Mouse (Mus musculus) midbrain, embryonic 12.5 days (tissue): ENCODE results near the gene Herc3. TPM values are rescaled to one million over a fixed set of nuclear protein-coding genes. Genes with fewer than 3 reads are reported as not detected.

Source experiments
- ATAC-seq: fragments of 200-750 bp; cut with Nextera tagmentation; 2 replicates; pipeline ENCODE4 v1.8.0; 2017; ENCODE audit warnings: low read depth, moderate TSS enrichment, moderate library complexity; ENCODE audit not compliant: low FRiP score
- H3K27ac ChIP-seq: fragments of 300-500 bp; sonication (generic); replicated peaks from 2 replicates; pipeline ENCODE4 v1.5.1; 2016; ENCODE audit warnings: mild to moderate bottlenecking
- H3K27me3 ChIP-seq: fragments of 300-500 bp; sonication (generic); 2 replicates; pipeline ENCODE4 v1.6.1; 2016; ENCODE audit warnings: mild to moderate bottlenecking
- H3K36me3 ChIP-seq: fragments of 300-500 bp; sonication (generic); 2 replicates; pipeline ENCODE4 v1.6.1; 2016
- H3K4me1 ChIP-seq: fragments of 300-500 bp; sonication (generic); 2 replicates; pipeline ENCODE4 v1.6.1; 2016
- H3K4me2 ChIP-seq: fragments of 300-500 bp; sonication (generic); replicated peaks from 2 replicates; pipeline ENCODE4 v1.6.1; 2016; ENCODE audit warnings: mild to moderate bottlenecking, moderate library complexity
- H3K4me3 ChIP-seq: fragments of 300-500 bp; sonication (generic); 2 replicates; pipeline ENCODE4 v1.5.1; 2016; ENCODE audit warnings: mild to moderate bottlenecking
- H3K9ac ChIP-seq: fragments of 300-500 bp; sonication (generic); replicated peaks from 2 replicates; pipeline ENCODE4 v1.6.1; 2016; ENCODE audit warnings: mild to moderate bottlenecking, moderate library complexity
- H3K9me3 ChIP-seq: fragments of 300-500 bp; sonication (generic); 2 replicates; pipeline ENCODE4 v1.6.1; 2016; ENCODE audit warnings: mild to moderate bottlenecking
- WGBS: fragments of 180-500 bp; shearing (Covaris S2); methylation state at CpG from one replicate; pipeline ENCODE4 v1.1.7; 2016; 5-methylcytosine and 5-hydroxymethylcytosine counted together
- polyA plus RNA-seq: library from polyadenylated mRNA; unstranded; fragments of >200 nt; fragmentation: Nextera tagmentation; extraction: Ambion mirVana; gene quantifications from 2 replicates; pipeline ENCODE4 v1.2.1, GENCODE M21; 2016

Herc3 gene
- polyA plus RNA-seq, 1 experiment from 2014 or later, result 15.9 TPM

DNA sequence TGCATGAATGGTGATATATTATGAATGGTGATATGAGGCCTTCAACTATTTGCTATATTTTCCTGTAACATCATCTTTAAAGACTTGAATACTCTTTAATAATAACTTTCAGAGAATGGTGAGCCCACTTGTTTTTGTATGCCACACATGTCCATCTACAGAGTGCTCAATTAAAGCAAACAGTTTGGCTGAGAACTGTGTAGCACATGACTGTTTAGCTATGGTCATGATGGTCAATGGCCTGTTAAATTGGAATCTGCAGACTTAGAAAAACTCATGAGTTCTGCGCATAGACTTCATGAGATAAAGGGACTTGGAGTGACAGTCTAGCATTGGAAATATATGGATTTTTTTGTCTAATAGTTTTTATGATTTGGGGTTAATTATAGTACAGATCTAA is 119.1 kb downstream of the Herc3 start:
- H3K4me1 ChIP-seq, result no peaks in the 10 kb centered on the region
- H3K27me3 ChIP-seq, result no peaks in the 10 kb centered on the region
- no peak for ATAC-seq
- WGBS, result 95% methylated on average over 1 of the region's 1 CpGs
- no peak overlapping the region for H3K4me3 ChIP-seq
- no peak overlapping the region for H3K27ac ChIP-seq
- no peak overlapping the region for H3K9ac ChIP-seq
- H3K4me2 ChIP-seq, result no peak overlapping the region
- H3K36me3 ChIP-seq, result no peaks in the 10 kb centered on the region
- H3K9me3 ChIP-seq, result no peaks in the 10 kb centered on the region

- H3K27ac ChIP-seq, result no peak overlapping the region
- H3K9me3 ChIP-seq, result no peaks in the 10 kb centered on the region
These were observed 120.1 kb downstream of the Herc3 start for GRCm38 (mm10) chr6:58951128-58951992.

GRCm38 (mm10) chr6:58960523-58960922 is 129.3 kb downstream of the Herc3 start:
- ATAC-seq, result no peak
- H3K9ac ChIP-seq, result no peak overlapping the region
- no peak overlapping the region for H3K4me3 ChIP-seq
- WGBS, result 85% methylated on average over 2 of the region's 2 CpGs
- H3K27me3 ChIP-seq, result no peaks in the 10 kb centered on the region
- no peaks in the 10 kb centered on the region for H3K9me3 ChIP-seq
- H3K27ac ChIP-seq, result no peak overlapping the region
- H3K4me2 ChIP-seq, result no peak overlapping the region
- peaks cover 5% of the 10 kb centered on the region; the same call in 1 of the 2 replicates for H3K4me1 ChIP-seq
- no peaks in the 10 kb centered on the region for H3K36me3 ChIP-seq

More at GRCm38 (mm10) chr6:58951128-58951992, 120.1 kb downstream of the Herc3 start:
- ATAC-seq, result no peak
- Histone ChIP-seq H3K4me3 (no peak overlapping the region), H3K4me2 (no peak overlapping the region), H3K27me3 (no peaks in the 10 kb centered on the region), H3K9ac (no peak overlapping the region), H3K4me1 (no peaks in the 10 kb centered on the region), H3K36me3 (no peaks in the 10 kb centered on the region)
- WGBS, result 76% methylated on average over 2 of the region's 2 CpGs

DNA sequence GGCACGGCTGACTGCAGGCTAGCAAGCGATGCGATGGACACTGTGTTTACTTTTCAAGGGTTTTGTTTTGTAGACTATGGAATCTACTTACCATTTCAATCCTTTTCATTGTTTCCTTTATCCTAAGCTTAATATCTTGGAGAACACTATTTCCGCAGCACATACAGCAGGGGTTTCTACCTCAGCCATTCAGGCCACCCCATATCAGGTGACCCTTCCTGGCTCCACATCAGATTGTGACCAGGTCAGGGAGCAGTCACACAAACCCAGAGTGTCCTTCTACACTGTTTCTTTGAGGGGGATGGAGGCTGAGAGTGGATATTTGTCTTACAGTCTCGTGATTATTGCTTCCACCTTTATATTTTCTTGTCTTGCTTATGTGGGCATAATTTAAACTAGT is 131.4 kb downstream of the Herc3 start:
- H3K36me3 ChIP-seq, result no peaks in the 10 kb centered on the region
- no peak overlapping the region for H3K4me2 ChIP-seq
- H3K4me1 ChIP-seq, result peaks cover 6% of the 10 kb centered on the region; the same call in 1 of the 2 replicates
- H3K27ac ChIP-seq, result no peak overlapping the region
- ATAC-seq, result no peak
- no peak overlapping the region for H3K4me3 ChIP-seq
- 71% methylated on average over 5 of the region's 5 CpGs for WGBS
- H3K9me3 ChIP-seq, result no peaks in the 10 kb centered on the region
- no peaks in the 10 kb centered on the region for H3K27me3 ChIP-seq
- no peak overlapping the region for H3K9ac ChIP-seq

DNA sequence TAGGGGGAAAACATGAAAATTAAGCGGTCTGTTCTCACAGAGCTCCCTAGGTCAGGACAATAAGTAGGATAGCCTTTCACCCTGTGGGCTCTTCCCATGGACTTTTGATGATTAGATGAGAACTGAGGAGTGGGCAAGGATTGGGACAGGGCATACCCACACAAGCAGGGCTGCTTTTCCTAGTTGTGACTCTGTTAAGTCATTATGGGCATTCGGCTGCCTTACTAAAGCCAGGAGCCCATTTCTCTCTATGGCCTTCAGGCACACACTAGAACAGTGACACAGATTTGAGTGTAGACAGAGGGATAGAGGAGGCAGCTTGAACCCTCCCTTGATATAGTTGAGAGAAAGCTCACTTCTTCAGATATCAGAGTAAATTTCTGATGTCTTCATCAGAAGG is 132.8 kb downstream of the Herc3 start:
- Histone ChIP-seq H3K9ac (no peak overlapping the region), H3K4me2 (no peak overlapping the region), H3K27me3 (no peaks in the 10 kb centered on the region), H3K4me3 (no peak overlapping the region), H3K36me3 (no peaks in the 10 kb centered on the region), H3K4me1 (peaks cover 6% of the 10 kb centered on the region; the same call in 1 of the 2 replicates), H3K9me3 (no peaks in the 10 kb centered on the region), H3K27ac (no peak overlapping the region)
- ATAC-seq, result no peak
- WGBS, result 94% methylated on average over 2 of the region's 2 CpGs

- Histone ChIP-seq H3K9me3 (no peaks in the 10 kb centered on the region), H3K9ac (no peak overlapping the region), H3K4me3 (no peak overlapping the region), H3K27me3 (no peaks in the 10 kb centered on the region), H3K27ac (no peak overlapping the region), H3K36me3 (no peaks in the 10 kb centered on the region), H3K4me1 (peaks cover 6% of the 10 kb centered on the region; the same call in 1 of the 2 replicates), H3K4me2 (no peak overlapping the region)
- ATAC-seq, result no peak; the same call in 1 of the 2 replicates
These were observed 133.3 kb downstream of the Herc3 start for GRCm38 (mm10) chr6:58964565-58964964.

DNA sequence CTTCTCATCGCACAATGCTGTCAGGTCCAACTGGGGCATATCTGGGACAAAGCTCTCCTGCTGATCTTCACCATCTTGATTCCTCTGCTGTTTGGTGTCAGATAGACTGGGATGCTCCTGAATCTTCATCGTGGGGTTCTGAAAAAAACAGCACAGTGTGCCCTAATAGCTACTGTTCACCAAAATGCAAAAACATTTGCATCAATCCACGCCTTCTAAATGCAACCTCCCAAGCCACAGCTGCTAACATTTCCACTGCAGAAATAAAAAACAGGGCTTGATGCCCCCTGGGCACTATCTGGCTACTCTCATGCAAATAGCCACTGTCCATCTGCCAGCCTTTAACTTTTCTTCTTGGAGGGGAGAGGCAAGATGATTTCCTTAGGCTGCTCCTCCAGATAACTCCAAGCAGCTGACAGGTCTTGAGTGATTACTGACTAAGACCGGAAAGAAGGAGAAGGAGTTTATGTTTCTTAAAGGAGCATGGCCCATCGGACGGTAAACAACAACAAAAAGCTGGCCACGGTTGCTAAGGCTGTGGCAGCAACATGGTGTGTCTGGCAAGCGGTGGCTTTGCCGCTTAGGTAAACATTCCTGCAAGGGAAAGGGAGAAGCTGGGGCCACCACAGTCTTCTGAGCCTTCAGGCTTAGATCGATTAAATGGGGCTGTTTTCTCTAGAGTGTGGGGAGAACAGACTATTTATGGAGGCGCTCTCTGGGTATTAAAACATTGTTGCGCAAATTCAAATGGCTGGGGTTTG is 134.0 kb downstream of the Herc3 start:
- peak; percentile 65 for ATAC-seq
- Histone ChIP-seq H3K27ac (peak overlapping the region; percentile 43), H3K4me3 (no peak overlapping the region), H3K36me3 (no peaks in the 10 kb centered on the region), H3K4me2 (peak overlapping the region; percentile 14; the same call in 1 of the 2 replicates), H3K9me3 (no peaks in the 10 kb centered on the region), H3K27me3 (no peaks in the 10 kb centered on the region), H3K9ac (no peak overlapping the region), H3K4me1 (peaks cover 6% of the 10 kb centered on the region; the same call in 1 of the 2 replicates)
- 45% methylated on average over 12 of the region's 12 CpGs for WGBS

GRCm38 (mm10) chr6:58968272-58968671 is 137.0 kb downstream of the Herc3 start:
- Histone ChIP-seq H3K9ac (no peak overlapping the region), H3K36me3 (no peaks in the 10 kb centered on the region), H3K4me2 (no peak overlapping the region), H3K4me3 (no peak overlapping the region), H3K4me1 (peaks cover 6% of the 10 kb centered on the region; the same call in 1 of the 2 replicates), H3K27ac (no peak overlapping the region), H3K9me3 (no peaks in the 10 kb centered on the region), H3K27me3 (no peaks in the 10 kb centered on the region)
- 88% methylated on average over 3 of the region's 3 CpGs for WGBS
- no peak for ATAC-seq

Other genes with a start within 250 kb of the Herc3 start
- 39.8 and 39.9 TPM in 2 replicates for gene Abcg2, start 246.9 kb upstream of the Herc3 start, polyA plus RNA-seq
- gene Nap1l5, start 75.6 kb downstream of the Herc3 start, polyA plus RNA-seq, result 63.2 and 64.3 TPM in 2 replicates
- gene Fam13a, start 193.1 kb downstream of the Herc3 start, polyA plus RNA-seq, result 5.7 and 6.2 TPM in 2 replicates